Mouse (Mus musculus) stomach, adult 2 months (tissue): ENCODE measurements around the gene Zfp42. TPM values are rescaled to one million over a fixed set of nuclear protein-coding genes. Genes with fewer than 3 reads are reported as not detected.

Experiments used
- polyA plus RNA-seq: library from polyadenylated mRNA; depleted of rRNA; stranded (reverse); fragments of >200 nt; gene quantifications from 2 replicates; pipeline ENCODE4 v1.2.3, GENCODE M21; 2012; rRNA removed

The Zfp42 gene
- polyA plus RNA-seq = not detected in 2 replicates

DNA sequence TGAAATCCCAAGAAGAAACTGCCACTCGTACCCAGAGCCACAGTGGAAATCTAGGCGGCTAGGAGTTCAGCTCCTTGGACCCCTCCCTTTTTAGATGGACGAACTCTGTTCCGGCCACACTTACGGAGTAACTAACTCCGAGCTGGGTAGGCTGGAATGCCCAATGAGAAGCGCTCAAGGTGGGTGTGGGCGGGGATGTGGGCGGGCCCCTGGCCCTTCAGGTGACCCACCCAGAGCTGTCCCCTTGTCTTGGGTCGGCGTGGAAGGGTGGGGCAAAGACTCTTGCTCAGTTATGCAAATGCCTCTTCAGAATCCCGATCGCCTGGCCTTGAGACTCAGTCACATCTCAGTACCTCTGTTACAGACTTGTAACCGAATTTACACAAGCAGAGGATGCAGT lies at the start of gene Zfp42:
TSS of gene Zfp42 (minus strand) at position 85 of the 400 bp plus-strand sequence.

Other genes with a start within 250 kb of the Zfp42 start
- not detected in 2 replicates for gene Triml1, start 165.5 kb downstream of the Zfp42 start, polyA plus RNA-seq
- gene Triml2, start 126.4 kb downstream of the Zfp42 start, polyA plus RNA-seq = not detected in 2 replicates
- gene Adam26b, start 221.1 kb upstream of the Zfp42 start, polyA plus RNA-seq = not detected in 2 replicates